Mouse (Mus musculus) embryo, embryonic 10 days (tissue): ENCODE measurements at regions not wholly inside any gene's neighbourhood (a gene's known extent, or its start where the extent isn't known, plus 50 kb on each side); places are given as distances from the start of the nearest gene placed in this dataset.

Experiments
- DNase-seq: peaks from one replicate; pipeline ENCODE4 v3.0.0-alpha.2; 2015; ENCODE audit warnings: low spot score

- DNase-seq = peak; percentile 13
These were observed 370.9 kb downstream of the Dcdc2c start for GRCm38 (mm10) chr12:28181265-28181664.

DNA sequence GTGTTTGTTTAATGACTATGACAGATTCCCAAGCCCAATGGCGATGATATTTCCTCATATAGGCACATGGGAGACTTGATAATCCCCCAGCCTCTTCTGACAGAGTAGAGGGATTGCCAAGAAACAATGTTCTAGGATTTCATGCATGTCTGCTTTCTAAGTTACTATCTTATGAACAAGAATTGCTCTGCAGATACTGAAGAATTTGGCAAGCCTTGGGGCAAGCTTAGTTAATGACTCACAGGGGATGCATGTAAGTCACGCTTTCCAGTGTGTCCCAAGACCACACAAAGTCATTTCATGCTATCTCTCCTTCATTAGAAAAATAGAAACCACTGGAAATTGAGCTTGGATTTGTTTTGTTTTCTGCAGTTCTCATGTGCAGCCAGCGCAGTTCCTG, 376.2 kb downstream of the Dcdc2c start:
- DNase-seq = no peak

DNA sequence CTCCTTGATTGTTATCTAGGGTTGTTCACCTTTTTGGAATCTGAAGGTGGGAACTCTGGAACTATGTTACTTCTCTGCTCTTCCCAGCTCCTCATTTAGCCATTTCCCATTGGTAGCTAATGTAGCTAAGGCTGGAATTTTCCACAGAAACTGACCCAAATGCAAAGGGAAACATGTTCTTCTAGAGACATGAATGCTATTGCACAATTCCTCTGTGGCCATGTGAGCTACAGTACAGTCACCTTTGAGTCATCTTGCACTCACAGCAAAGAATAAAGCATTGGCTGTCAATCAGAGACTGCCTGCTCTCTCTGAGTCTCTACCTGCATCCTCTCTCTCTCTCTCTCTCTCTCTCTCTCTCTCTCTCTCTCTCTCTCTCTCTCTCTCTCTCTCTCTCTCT, 378.1 kb downstream of the Dcdc2c start:
- no peak for DNase-seq

- DNase-seq = no peak
These were observed 393.4 kb downstream of the Dcdc2c start for GRCm38 (mm10) chr12:28158786-28159185.

GRCm38 (mm10) chr12:28150759-28151158, 401.4 kb downstream of the Dcdc2c start:
- no peak for DNase-seq

- DNase-seq = no peak
These were observed 416.2 kb downstream of the Dcdc2c start for GRCm38 (mm10) chr12:28135810-28136592.

DNA sequence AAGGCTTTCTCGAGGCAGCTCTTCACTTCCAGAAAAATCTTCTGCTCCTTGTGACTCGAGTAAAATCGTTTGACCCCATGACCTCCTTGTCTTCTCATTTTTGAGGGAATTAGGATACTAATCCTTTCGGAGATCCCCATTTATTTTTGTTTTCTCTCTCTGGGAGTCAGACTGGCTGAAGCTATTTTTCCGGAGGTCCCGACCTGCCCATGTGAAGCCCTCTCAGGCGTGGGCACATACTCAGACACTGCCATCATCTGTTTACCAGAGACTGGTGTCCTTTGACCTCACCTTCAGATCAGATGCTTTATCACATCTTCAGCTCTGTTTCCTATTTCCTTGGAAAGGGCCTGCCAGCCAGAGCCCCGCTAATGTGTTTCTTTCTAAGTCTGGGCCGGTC, 429.4 kb downstream of the Dcdc2c start:
- peak; percentile 79 for DNase-seq

GRCm38 (mm10) chr12:28120106-28120505, 432.1 kb downstream of the Dcdc2c start:
- DNase-seq = no peak

DNA sequence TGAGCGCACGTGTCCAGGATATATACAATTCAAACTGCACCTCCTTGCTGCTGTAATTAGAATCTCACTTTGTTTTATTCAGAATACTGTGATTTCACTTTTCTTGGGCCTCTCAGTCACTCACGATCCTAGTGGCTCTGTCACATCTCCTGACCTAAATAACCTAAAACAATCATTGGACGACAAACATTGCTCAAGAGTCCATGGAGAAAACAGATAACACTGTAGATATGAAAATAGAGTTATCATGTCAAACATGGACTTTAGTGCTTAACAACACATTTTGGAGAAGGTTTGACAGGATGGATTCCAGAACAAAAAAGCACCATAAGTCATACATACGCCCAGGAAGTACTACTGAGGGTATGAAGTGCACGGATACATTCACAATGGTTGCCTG, 461.5 kb downstream of the Dcdc2c start:
- DNase-seq = no peak

- no peak for DNase-seq
These were observed 466.7 kb downstream of the Dcdc2c start for GRCm38 (mm10) chr12:28085460-28085859.

GRCm38 (mm10) chr12:28076606-28077005, 475.6 kb downstream of the Dcdc2c start:
- no peak for DNase-seq

DNA sequence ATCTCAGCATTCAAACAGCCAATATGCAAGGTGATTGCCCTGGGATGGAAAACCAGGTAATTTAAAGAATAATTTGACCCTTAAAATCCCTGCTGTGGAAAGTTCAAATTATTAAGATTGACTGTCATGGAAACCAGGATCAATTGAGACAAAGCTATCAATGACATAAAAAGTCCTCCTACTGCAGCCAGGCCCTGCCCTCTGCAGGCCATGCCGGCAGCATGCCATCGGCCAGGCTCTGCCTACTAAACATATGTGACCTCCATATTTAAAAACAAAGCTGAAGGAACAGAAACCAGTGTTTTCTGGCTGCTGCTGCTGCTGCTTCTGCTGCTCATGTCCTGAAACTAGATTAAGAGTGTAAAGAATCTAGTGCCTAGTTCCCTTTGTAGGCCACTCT, 483.6 kb downstream of the Dcdc2c start:
- peak; percentile 27 for DNase-seq

GRCm38 (mm10) chr12:28060281-28060680, 491.9 kb downstream of the Dcdc2c start:
- no peak for DNase-seq

DNA sequence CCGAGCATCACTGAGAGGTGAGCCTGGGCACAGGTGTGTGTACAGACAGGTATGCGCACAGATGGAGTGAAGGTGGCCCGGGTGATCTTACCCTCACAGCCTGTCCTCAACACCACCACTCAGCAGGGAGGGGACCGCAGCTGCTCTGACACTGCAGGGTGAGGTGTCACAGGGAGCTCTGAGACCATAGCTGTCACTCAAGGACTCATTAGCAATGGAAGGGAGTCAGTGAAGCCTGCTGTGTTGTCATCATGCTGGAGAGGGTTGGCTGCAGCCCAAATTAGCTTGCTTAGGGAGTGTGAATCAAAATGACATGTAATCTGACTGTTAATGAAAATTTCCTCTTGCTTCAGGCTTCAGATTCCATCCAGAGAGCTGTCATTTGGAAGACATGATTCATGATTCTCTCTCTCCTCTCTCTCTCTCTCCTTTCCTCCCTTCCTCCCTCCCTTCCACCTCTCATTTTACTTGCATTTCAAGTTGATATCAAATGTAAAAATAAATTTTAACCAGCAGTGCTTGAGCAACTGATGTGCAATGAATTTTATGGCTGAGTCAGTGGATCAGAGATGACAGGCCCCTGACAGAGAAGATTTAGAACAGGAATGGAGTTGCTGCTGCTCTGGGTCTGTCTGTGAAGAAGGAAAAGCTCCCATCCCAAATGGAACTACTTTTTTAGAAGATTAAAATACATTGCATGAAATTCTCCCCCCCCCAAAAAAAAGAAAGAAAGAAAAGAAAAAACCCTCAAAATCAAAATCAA, 496.5 kb downstream of the Dcdc2c start:
- peak; percentile 17 for DNase-seq

DNA sequence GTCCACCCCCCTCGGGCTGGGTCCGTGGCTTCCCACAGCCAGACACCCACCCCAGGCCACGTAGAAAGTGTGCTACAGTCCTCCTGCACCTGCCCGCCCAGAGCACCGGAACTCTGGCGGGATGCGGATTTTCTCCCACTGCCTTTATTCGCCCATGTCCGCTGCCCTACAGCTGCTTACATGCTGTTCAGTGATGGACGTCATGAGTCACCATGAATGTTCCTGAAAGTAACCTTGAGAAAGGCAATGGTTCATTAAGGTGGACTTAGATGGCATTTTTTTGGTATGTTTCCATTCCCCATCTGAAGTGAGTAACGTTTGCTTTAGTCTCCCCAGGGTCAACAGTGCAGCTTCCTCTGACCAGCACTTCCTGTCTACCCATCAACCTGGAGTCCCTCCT, 497.8 kb downstream of the Dcdc2c start:
- no peak for DNase-seq

DNA sequence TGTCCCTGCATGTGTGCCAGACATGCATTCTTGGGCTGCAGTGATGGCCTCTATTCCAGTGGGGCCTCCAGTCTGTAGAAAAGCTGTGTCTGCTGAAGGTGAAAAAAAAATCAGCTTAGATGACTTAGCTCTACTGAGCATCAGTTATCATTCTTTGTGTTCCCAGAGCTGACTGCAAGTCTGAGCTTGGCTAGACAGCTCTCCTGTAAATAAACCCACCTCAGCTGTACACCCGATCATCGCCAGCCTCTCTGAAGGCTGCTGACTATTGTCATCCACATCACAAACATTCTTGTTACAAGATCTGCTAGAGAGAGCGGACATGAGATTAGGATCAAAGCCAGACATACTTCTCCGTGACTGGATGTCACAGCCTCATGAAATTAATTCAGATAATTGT, 504.2 kb downstream of the Dcdc2c start:
- DNase-seq = no peak

DNA sequence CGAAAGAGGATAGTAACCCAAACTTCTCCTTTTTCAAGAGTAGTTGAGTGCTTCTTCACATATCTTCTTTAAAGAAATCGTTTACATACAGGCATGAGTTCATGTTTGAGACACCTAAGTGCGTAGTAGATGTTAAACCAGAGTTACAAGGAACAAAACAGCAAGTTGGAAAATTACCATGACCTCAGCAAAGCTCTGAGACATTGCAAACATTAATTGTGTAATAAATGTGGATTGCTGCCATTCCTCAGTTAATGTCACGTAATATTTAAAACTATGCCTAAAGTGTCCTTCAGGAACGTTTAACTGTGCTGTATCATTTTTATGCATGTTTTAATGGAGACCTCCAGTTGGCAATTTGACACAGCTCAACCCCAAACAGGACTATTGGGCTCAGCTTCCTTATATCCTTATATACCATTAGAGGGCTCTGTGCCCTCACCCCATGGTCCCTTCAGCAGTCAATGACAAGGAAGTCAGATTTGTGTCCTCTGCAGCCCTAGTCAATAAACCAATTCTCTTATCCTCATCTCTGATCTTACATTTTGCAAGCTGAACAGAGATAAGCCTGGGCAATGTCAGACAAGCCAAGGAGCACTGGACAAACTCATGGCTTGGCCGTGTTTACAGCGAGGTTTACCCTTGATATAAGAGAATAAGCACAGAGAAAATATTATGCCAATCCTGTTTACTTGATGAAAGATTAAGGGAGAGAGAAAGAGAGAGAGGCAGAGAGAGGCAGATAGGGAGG, 513.9 kb downstream of the Dcdc2c start:
- peak; percentile 11 for DNase-seq

- DNase-seq = no peak
These were observed 553.0 kb downstream of the Dcdc2c start for GRCm38 (mm10) chr12:27999170-27999569.

DNA sequence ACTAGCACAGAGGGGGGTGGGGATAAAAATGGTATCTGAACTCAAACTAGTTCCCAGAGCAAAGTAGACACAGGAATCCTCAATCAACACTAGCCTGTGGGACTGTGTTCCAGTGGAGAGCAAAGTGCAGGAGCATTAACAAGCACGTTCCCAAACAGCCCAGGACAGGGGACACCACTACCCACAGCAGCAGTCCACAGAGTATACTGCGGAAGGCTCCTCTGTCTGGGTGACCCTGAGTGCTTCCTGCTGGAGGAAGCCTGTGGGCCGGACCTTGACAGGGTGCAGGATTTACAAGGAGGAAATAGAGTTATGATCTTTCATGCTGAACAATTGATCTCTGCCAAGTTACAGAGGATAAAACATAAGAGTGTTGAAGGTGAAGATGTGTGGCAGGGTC, 560.0 kb downstream of the Dcdc2c start:
- DNase-seq = no peak

DNA sequence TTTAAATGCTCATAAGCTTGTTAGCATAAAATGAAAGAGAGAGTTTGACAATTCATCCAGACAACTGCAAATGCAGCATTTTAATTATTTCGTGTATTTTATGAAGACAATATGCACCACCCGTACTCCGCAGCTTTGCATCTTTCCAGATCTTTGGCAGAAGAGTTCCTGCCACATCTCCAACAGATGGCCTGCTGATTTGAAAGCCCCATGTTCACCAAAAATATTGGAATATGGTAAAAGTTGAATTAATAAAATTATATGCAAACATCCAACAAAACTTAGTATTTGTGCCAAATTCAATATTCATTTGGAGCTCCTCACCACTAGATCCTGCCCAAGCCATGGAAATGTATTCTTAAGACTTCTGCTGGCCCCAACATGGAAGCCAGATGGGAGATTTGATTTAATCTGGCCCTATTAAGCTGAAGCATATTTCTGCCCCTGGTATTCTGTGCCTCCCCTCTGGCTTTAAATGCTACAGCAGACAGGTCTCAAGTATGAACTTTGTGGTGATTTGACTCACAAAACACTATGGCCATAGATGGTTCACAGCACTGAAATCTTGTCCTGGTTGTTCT, 567.8 kb downstream of the Dcdc2c start:
- no peak for DNase-seq

DNA sequence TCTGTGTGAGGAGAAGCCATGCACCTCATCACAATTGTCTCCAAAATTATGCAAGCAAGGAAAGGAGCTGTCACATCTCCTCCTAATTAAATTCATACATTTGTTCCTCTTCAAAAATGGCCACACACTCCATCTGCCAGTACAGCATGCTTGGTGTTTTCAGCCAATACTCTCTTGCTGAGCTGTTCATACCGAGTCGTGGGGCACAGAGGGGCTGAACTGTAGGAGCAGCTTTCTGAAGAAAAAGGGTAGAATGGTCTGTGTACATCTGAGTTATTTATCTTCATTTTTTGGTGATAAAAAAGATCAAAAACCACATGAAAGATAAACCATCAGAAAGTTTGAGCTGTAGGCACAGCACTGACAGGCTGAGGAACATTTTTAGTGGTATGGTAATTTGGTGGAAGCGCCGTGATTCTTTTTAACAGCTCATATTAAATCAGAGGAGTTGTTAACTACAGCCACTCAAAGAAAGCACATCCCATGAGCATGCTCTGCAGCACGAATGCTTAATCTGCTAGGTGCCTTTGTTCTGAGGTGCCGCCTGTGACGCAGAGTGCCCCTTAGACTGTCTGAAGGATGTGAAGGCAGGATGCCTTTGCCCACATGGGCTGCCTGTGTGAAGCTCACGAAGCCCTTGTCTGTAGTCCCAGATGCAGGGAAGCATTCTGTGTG, 573.8 kb downstream of the Dcdc2c start:
- DNase-seq = peak; percentile 6
